Mouse (Mus musculus): ENCODE measurements around the gene Slc39a8. TPM values are rescaled to one million over a fixed set of nuclear protein-coding genes. Genes with fewer than 3 reads are reported as not detected.

Gene Slc39a8
- polyA plus RNA-seq, 1 experiment from 2014 or later: 17.8 TPM

DNA sequence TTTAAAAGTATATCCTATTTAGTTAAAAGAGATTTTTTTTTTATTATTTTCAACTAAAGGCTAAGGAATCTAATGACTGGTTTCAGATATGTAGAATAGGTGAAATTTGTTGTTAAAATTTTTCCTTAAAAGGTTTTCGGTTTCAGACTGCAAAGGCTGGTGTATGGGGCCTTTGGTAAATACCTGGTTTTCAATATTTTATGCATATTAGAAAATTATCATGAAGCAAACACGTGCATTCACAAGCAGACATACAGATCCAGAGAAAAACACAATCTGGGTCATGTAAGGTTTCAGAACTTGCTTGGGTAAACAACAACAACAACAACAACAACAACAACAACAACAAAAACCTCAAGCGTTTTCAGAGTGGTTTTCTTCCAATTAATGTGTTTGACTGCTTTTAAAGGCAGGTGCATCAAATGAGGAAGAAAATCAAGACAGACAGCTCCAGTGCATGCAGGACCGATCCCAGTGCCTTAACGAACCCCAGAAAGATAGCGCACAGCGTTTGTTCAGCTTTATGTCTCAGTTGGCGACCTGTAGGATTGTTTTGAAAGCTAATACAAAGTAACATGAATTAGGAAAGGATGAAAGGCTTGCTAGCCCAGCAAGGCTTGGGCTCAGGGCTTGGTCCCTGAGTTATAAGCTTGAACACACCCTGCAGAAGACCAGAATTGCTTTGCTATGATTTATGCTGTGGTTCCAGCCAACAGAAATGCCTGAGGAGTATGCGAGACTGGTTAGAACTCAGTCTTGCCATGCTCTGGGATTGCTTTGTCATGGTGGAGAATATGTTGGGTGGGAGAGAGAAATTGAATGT is 62.2 kb downstream of the Slc39a8 start:
- 80% methylated on average over 9 of the region's 9 CpGs for WGBS
- H3K27me3 ChIP-seq (ENCODE audit: control insufficient read depth, insufficient read depth, low read length): no peaks in the 10 kb centered on the region
- H3K4me2 ChIP-seq (ENCODE audit: low read length): no peak overlapping the region
- no peaks in the 10 kb centered on the region for H3K4me1 ChIP-seq (ENCODE audit: control insufficient read depth in 2 of 2, insufficient read depth in 2 of 2, low read length in 2 of 2)
- H3K9me3 ChIP-seq (ENCODE audit: control insufficient read depth, low read length): no peaks in the 10 kb centered on the region
- no peak for ATAC-seq (ENCODE audit: insufficient number of reproducible peaks, insufficient read depth, low FRiP score, low read depth)
- no peak overlapping the region for H3K4me3 ChIP-seq (ENCODE audit: control insufficient read depth in 1 of 2, insufficient read depth in 1 of 2, low read depth in 1 of 2, low read length in 2 of 2)
- H3K36me3 ChIP-seq (ENCODE audit: control insufficient read depth, insufficient read depth, low read length): no peaks in the 10 kb centered on the region
- H3K27ac ChIP-seq (replicated peaks in 1 of 2; ENCODE audit: control insufficient read depth in 1 of 2, insufficient read depth in 1 of 2, low read depth in 2 of 2, low read length in 2 of 2): no peak overlapping the region
- no peak overlapping the region for H3K9ac ChIP-seq (ENCODE audit: low read length)

DNA sequence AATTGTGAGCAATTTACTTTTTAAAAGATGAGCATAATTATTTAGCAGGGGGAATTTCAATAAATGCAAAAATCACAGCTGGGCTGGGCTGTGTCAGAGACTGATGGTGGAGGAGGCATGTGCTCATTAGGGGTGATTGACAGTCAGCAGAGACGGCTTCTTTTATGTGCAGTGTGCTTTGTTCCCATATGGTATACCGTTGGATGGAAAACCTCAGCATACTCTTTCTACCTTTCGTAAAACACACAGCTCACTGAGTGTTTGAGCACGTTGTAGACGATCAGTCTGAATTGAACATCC is 62.7 kb downstream of the Slc39a8 start:
- no peaks in the 10 kb centered on the region for H3K36me3 ChIP-seq (ENCODE audit: control insufficient read depth, insufficient read depth, low read length)
- no peak overlapping the region for H3K27ac ChIP-seq (replicated peaks in 1 of 2; ENCODE audit: control insufficient read depth in 1 of 2, insufficient read depth in 1 of 2, low read depth in 2 of 2, low read length in 2 of 2)
- no peaks in the 10 kb centered on the region for H3K4me1 ChIP-seq (ENCODE audit: control insufficient read depth in 2 of 2, insufficient read depth in 2 of 2, low read length in 2 of 2)
- no peak overlapping the region for H3K4me2 ChIP-seq (ENCODE audit: low read length)
- no peak for ATAC-seq (ENCODE audit: insufficient number of reproducible peaks, insufficient read depth, low FRiP score, low read depth)
- H3K9ac ChIP-seq (ENCODE audit: low read length): no peak overlapping the region
- no peaks in the 10 kb centered on the region for H3K27me3 ChIP-seq (ENCODE audit: control insufficient read depth, insufficient read depth, low read length)
- no peaks in the 10 kb centered on the region for H3K9me3 ChIP-seq (ENCODE audit: control insufficient read depth, low read length)
- WGBS: 82% methylated on average over 5 of the region's 5 CpGs
- H3K4me3 ChIP-seq (ENCODE audit: control insufficient read depth in 1 of 2, insufficient read depth in 1 of 2, low read depth in 1 of 2, low read length in 2 of 2): no peak overlapping the region

DNA sequence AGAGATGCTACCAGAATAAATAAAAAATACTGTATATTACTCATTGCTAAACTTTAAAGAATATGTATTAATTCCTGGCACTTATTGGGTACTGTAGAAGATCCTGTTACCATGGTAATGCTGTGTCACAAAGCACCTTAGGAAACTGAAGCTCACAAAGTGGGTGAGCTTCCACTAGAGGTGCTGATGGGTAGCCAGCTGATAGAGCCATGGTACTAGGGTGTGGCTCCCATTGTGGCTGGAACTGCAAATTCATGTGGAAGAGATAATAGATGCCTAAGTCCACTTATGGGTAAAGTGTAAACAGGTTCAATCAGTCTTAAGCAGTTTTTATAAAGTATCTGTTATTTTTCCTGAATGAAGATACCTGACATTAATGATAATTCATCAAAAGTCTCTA is 64.3 kb downstream of the Slc39a8 start:
- H3K4me3 ChIP-seq (ENCODE audit: control insufficient read depth in 1 of 2, insufficient read depth in 1 of 2, low read depth in 1 of 2, low read length in 2 of 2): no peak overlapping the region
- H3K9me3 ChIP-seq (ENCODE audit: control insufficient read depth, low read length): no peaks in the 10 kb centered on the region
- no peak overlapping the region for H3K9ac ChIP-seq (ENCODE audit: low read length)
- no peak overlapping the region for H3K4me2 ChIP-seq (ENCODE audit: low read length)
- no peak overlapping the region for H3K27ac ChIP-seq (replicated peaks in 1 of 2; ENCODE audit: control insufficient read depth in 1 of 2, insufficient read depth in 1 of 2, low read depth in 2 of 2, low read length in 2 of 2)
- no peaks in the 10 kb centered on the region for H3K27me3 ChIP-seq (ENCODE audit: control insufficient read depth, insufficient read depth, low read length)
- ATAC-seq (ENCODE audit: insufficient number of reproducible peaks, insufficient read depth, low FRiP score, low read depth): no peak
- H3K36me3 ChIP-seq (ENCODE audit: control insufficient read depth, insufficient read depth, low read length): no peaks in the 10 kb centered on the region
- no peaks in the 10 kb centered on the region for H3K4me1 ChIP-seq (ENCODE audit: control insufficient read depth in 2 of 2, insufficient read depth in 2 of 2, low read length in 2 of 2)

DNA sequence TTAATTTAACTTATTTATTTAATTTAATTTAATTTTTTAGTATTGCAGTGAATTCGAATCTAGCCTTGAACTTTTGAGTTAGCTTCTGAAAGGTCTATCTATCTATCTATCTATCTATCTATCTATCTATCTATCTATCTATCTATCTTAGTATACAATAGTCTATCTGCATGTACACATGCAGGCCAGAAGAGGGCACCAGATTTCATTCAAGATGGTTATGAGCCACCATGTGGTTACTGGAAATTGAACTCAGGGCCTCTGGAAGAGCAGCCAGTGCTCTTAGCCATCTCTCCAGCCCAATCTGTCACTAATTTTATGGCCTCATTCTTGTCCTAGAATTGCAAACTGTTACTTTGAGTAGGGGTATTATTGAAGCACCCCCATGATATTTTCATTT is 78.3 kb downstream of the Slc39a8 start:
- 93% methylated on average over 1 of the region's 1 CpGs for WGBS
- H3K4me3 ChIP-seq (ENCODE audit: control insufficient read depth in 1 of 2, insufficient read depth in 1 of 2, low read depth in 1 of 2, low read length in 2 of 2): no peak overlapping the region

DNA sequence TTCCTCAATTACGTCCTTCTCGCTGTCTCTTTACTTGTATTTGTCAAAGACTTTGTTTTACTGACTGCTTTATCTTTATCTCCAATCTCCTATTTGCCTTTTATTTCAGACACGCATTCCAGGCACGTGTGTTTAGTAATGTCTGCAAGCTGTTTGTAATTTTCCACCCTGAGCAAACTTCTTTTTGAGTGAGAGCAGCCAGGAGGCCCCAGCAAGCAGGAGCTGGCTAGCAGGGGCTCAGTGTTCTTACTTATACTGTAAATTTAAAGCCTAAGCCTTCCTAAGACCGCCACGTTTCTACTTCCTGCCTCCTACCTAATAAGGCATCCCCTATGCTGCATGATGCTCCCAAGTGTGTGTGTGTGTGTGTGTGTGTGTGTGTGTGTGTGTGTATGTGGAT is 79.8 kb downstream of the Slc39a8 start:
- Histone ChIP-seq H3K36me3 (ENCODE audit: control insufficient read depth, insufficient read depth, low read length) (no peaks in the 10 kb centered on the region), H3K4me1 (ENCODE audit: control insufficient read depth in 2 of 2, insufficient read depth in 2 of 2, low read length in 2 of 2) (no peaks in the 10 kb centered on the region), H3K9ac (ENCODE audit: low read length) (no peak overlapping the region), H3K4me3 (ENCODE audit: control insufficient read depth in 1 of 2, insufficient read depth in 1 of 2, low read depth in 1 of 2, low read length in 2 of 2) (no peak overlapping the region), H3K4me2 (ENCODE audit: low read length) (no peak overlapping the region), H3K27ac (replicated peaks in 1 of 2; ENCODE audit: control insufficient read depth in 1 of 2, insufficient read depth in 1 of 2, low read depth in 2 of 2, low read length in 2 of 2) (no peak overlapping the region), H3K9me3 (ENCODE audit: control insufficient read depth, low read length) (no peaks in the 10 kb centered on the region), H3K27me3 (ENCODE audit: control insufficient read depth, insufficient read depth, low read length) (no peaks in the 10 kb centered on the region)
- 61% methylated on average over 6 of the region's 6 CpGs for WGBS
- no peak for ATAC-seq (ENCODE audit: insufficient number of reproducible peaks, insufficient read depth, low FRiP score, low read depth)

More for the DNA sequence above, 78.3 kb downstream of the Slc39a8 start:
- Histone ChIP-seq H3K27me3 (ENCODE audit: control insufficient read depth, insufficient read depth, low read length) (no peaks in the 10 kb centered on the region), H3K9ac (ENCODE audit: low read length) (no peak overlapping the region), H3K4me1 (ENCODE audit: control insufficient read depth in 2 of 2, insufficient read depth in 2 of 2, low read length in 2 of 2) (no peaks in the 10 kb centered on the region), H3K36me3 (ENCODE audit: control insufficient read depth, insufficient read depth, low read length) (no peaks in the 10 kb centered on the region), H3K4me2 (ENCODE audit: low read length) (no peak overlapping the region), H3K9me3 (ENCODE audit: control insufficient read depth, low read length) (no peaks in the 10 kb centered on the region), H3K27ac (replicated peaks in 1 of 2; ENCODE audit: control insufficient read depth in 1 of 2, insufficient read depth in 1 of 2, low read depth in 2 of 2, low read length in 2 of 2) (no peak overlapping the region)
- ATAC-seq (ENCODE audit: insufficient number of reproducible peaks, insufficient read depth, low FRiP score, low read depth): no peak

DNA sequence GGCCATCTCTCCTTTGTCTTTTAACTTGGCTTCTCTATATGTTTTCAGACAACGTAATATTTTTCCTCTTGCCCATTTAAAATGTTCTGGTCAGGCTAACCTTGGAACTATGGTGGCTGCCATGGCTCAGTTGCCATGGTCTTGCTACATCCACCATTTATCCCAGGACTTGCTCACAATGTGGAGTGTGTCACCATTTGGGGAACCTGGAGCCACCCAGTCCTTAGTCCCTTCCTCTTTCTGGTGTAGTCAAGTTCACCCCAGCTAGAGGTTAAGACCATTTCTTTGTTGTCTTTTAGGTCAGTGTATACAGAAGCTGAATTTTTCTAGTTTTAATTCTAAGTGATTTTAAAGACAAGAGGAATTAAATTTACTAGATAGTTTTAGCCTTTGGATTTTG is 80.7 kb downstream of the Slc39a8 start:
- Histone ChIP-seq H3K27me3 (ENCODE audit: control insufficient read depth, insufficient read depth, low read length) (no peaks in the 10 kb centered on the region), H3K27ac (replicated peaks in 1 of 2; ENCODE audit: control insufficient read depth in 1 of 2, insufficient read depth in 1 of 2, low read depth in 2 of 2, low read length in 2 of 2) (0 out of 4 replicates have a peak overlapping the region, but pooled peaks of 1 of the 2 experiments have one; percentile 3), H3K36me3 (ENCODE audit: control insufficient read depth, insufficient read depth, low read length) (no peaks in the 10 kb centered on the region), H3K9me3 (ENCODE audit: control insufficient read depth, low read length) (no peaks in the 10 kb centered on the region), H3K4me1 (ENCODE audit: control insufficient read depth in 2 of 2, insufficient read depth in 2 of 2, low read length in 2 of 2) (no peaks in the 10 kb centered on the region), H3K4me3 (ENCODE audit: control insufficient read depth in 1 of 2, insufficient read depth in 1 of 2, low read depth in 1 of 2, low read length in 2 of 2) (no peak overlapping the region), H3K4me2 (ENCODE audit: low read length) (no peak overlapping the region), H3K9ac (ENCODE audit: low read length) (no peak overlapping the region)
- ATAC-seq (ENCODE audit: insufficient number of reproducible peaks, insufficient read depth, low FRiP score, low read depth): no peak
- WGBS: 81% methylated on average over 1 of the region's 1 CpGs

DNA sequence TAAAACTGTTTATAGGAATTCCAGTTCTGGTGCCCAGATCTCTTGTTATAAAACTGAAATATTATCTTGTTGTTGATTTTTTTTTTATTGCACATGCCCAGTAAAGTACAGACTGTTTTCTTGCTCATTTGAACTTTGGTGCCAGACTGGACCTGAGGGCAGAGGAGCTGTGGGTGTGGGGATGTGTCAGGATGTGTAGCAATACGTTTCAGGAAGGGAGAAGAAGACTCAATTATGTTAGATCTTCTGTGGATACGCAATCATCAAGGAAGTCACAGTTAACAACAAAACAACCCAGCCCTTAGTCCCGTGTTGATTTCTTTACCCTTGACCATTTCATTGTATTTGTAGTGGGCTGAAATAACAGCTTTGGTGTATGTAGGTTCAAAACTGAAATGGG is 81.9 kb downstream of the Slc39a8 start:
- no peak for ATAC-seq (ENCODE audit: insufficient number of reproducible peaks, insufficient read depth, low FRiP score, low read depth)
- no peaks in the 10 kb centered on the region for H3K4me1 ChIP-seq (ENCODE audit: control insufficient read depth in 2 of 2, insufficient read depth in 2 of 2, low read length in 2 of 2)

DNA sequence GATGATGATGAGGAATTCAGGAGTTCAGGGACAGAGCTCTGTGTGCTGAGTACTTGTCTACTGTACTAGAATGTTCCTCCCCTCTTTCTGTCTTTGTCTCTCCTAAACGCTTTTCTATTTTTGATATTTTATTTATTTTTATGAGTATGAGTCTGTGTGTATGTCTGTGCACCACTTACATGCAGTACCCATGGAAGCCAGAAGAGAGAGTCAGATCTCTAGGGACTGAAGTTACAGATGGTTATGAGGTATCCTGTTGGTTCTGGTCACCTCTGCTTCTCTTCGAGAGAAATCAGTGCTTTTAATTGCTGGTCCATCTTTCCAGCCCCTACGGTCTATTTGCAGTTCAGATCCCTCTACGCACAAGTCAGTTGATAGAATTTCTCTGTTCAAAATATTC is 90.9 kb downstream of the Slc39a8 start:
- H3K9ac ChIP-seq (ENCODE audit: low read length): no peak overlapping the region
- no peaks in the 10 kb centered on the region for H3K4me1 ChIP-seq (ENCODE audit: control insufficient read depth in 2 of 2, insufficient read depth in 2 of 2, low read length in 2 of 2)
- no peak overlapping the region for H3K27ac ChIP-seq (replicated peaks in 1 of 2; ENCODE audit: control insufficient read depth in 1 of 2, insufficient read depth in 1 of 2, low read depth in 2 of 2, low read length in 2 of 2)
- H3K27me3 ChIP-seq (ENCODE audit: control insufficient read depth, insufficient read depth, low read length): no peaks in the 10 kb centered on the region
- no peak overlapping the region for H3K4me2 ChIP-seq (ENCODE audit: low read length)
- no peak overlapping the region for H3K4me3 ChIP-seq (ENCODE audit: control insufficient read depth in 1 of 2, insufficient read depth in 1 of 2, low read depth in 1 of 2, low read length in 2 of 2)
- no peak for ATAC-seq (ENCODE audit: insufficient number of reproducible peaks, insufficient read depth, low FRiP score, low read depth)
- 89% methylated on average over 4 of the region's 4 CpGs for WGBS
- no peaks in the 10 kb centered on the region for H3K9me3 ChIP-seq (ENCODE audit: control insufficient read depth, low read length)
- H3K36me3 ChIP-seq (ENCODE audit: control insufficient read depth, insufficient read depth, low read length): no peaks in the 10 kb centered on the region

More for the DNA sequence above, 81.9 kb downstream of the Slc39a8 start:
- Histone ChIP-seq H3K9me3 (ENCODE audit: control insufficient read depth, low read length) (no peaks in the 10 kb centered on the region), H3K36me3 (ENCODE audit: control insufficient read depth, insufficient read depth, low read length) (no peaks in the 10 kb centered on the region), H3K27ac (replicated peaks in 1 of 2; ENCODE audit: control insufficient read depth in 1 of 2, insufficient read depth in 1 of 2, low read depth in 2 of 2, low read length in 2 of 2) (no peak overlapping the region), H3K4me2 (ENCODE audit: low read length) (no peak overlapping the region), H3K4me3 (ENCODE audit: control insufficient read depth in 1 of 2, insufficient read depth in 1 of 2, low read depth in 1 of 2, low read length in 2 of 2) (no peak overlapping the region), H3K9ac (ENCODE audit: low read length) (no peak overlapping the region), H3K27me3 (ENCODE audit: control insufficient read depth, insufficient read depth, low read length) (no peaks in the 10 kb centered on the region)
- 67% methylated on average over 3 of the region's 3 CpGs for WGBS
